Mouse (Mus musculus): ENCODE results near the gene Smok3a. TPM values are rescaled to one million over a fixed set of nuclear protein-coding genes. Genes with fewer than 3 reads are reported as not detected.
"Not testable (repeated sequence)": the region's sequence is repeated elsewhere in the genome, so short reads cannot be mapped to it uniquely, and the experiment has no call there.

The Smok3a gene
- polyA plus RNA-seq, 1 experiment from 2014 or later = not detected

GRCm38 (mm10) chr5:138019577-138019976 is 1.5 kb upstream of the Smok3a start:
- not testable (repeated sequence) for H3K4me3 ChIP-seq; H3K27me3 ChIP-seq; H3K9ac ChIP-seq (replicated peaks); H3K36me3 ChIP-seq; ATAC-seq (replicated peaks); H3K4me1 ChIP-seq; H3K9me3 ChIP-seq; H3K27ac ChIP-seq (replicated peaks); H3K4me2 ChIP-seq (replicated peaks)
- WGBS = 92% methylated on average over 4 of the region's 4 CpGs

GRCm38 (mm10) chr5:138052894-138053293 is 31.8 kb downstream of the Smok3a start, which contains the start of gene Smok3c:
Gene Smok3c, plus strand, starts transcription at chr5:138053194.
- H3K27me3 ChIP-seq; H3K9me3 ChIP-seq; H3K4me1 ChIP-seq; ATAC-seq (replicated peaks); H3K9ac ChIP-seq (replicated peaks); H3K36me3 ChIP-seq; H3K4me3 ChIP-seq; H3K27ac ChIP-seq (replicated peaks); H3K4me2 ChIP-seq (replicated peaks): not testable (repeated sequence)
- no CpG with 5 or more reads among the region's 5 CpGs for WGBS

- no peaks in the 10 kb centered on the region for H3K4me1 ChIP-seq
- no peak overlapping the region for H3K9ac ChIP-seq (replicated peaks)
- no peaks in the 10 kb centered on the region for H3K9me3 ChIP-seq
- no peak overlapping the region for H3K27ac ChIP-seq (replicated peaks)
- H3K36me3 ChIP-seq = no peaks in the 10 kb centered on the region
- no peaks in the 10 kb centered on the region for H3K27me3 ChIP-seq
- H3K4me3 ChIP-seq = no peak overlapping the region
- no peak overlapping the region for H3K4me2 ChIP-seq (replicated peaks)
- 96% methylated on average over 4 of the region's 4 CpGs for WGBS
- no peak for ATAC-seq (replicated peaks)
Observed at GRCm38 (mm10) chr5:138073803-138074202, 52.7 kb downstream of the Smok3a start.

- Histone ChIP-seq H3K9me3 (no peaks in the 10 kb centered on the region), H3K4me2 (replicated peaks) (no peak overlapping the region), H3K4me1 (no peaks in the 10 kb centered on the region), H3K9ac (replicated peaks) (no peak overlapping the region), H3K36me3 (no peaks in the 10 kb centered on the region), H3K27ac (replicated peaks) (no peak overlapping the region), H3K4me3 (no peak overlapping the region), H3K27me3 (no peaks in the 10 kb centered on the region)
- 81% methylated on average over 3 of the region's 3 CpGs for WGBS
- no peak for ATAC-seq (replicated peaks)
Observed at GRCm38 (mm10) chr5:138075684-138076083, 54.6 kb downstream of the Smok3a start.

- Histone ChIP-seq H3K4me2 (replicated peaks) (no peak overlapping the region), H3K36me3 (no peaks in the 10 kb centered on the region), H3K4me1 (no peaks in the 10 kb centered on the region), H3K27ac (replicated peaks) (no peak overlapping the region), H3K9me3 (no peaks in the 10 kb centered on the region), H3K4me3 (no peak overlapping the region), H3K27me3 (no peaks in the 10 kb centered on the region), H3K9ac (replicated peaks) (no peak overlapping the region)
- WGBS = 59% methylated on average over 2 of the region's 2 CpGs
- ATAC-seq (replicated peaks) = no peak
Observed at GRCm38 (mm10) chr5:138076148-138076547, 55.1 kb downstream of the Smok3a start.

- no peak for ATAC-seq (replicated peaks)
- H3K27ac ChIP-seq (replicated peaks) = no peak overlapping the region
- peaks cover 2% of the 10 kb centered on the region; the same call in 1 of the 2 replicates for H3K4me1 ChIP-seq
- H3K36me3 ChIP-seq = no peaks in the 10 kb centered on the region
- no peak overlapping the region for H3K4me3 ChIP-seq
- H3K9me3 ChIP-seq = no peaks in the 10 kb centered on the region
- no peaks in the 10 kb centered on the region for H3K27me3 ChIP-seq
- H3K4me2 ChIP-seq (replicated peaks) = no peak overlapping the region
- H3K9ac ChIP-seq (replicated peaks) = no peak overlapping the region
- WGBS = 88% methylated on average over 5 of the region's 5 CpGs
Observed at GRCm38 (mm10) chr5:138080456-138080855, 59.4 kb downstream of the Smok3a start.

- ATAC-seq (replicated peaks) = no peak
- H3K4me2 ChIP-seq (replicated peaks) = no peak overlapping the region
- H3K4me1 ChIP-seq = peaks cover 9% of the 10 kb centered on the region
- H3K4me3 ChIP-seq = no peak overlapping the region
- H3K36me3 ChIP-seq = no peaks in the 10 kb centered on the region
- H3K9me3 ChIP-seq = no peaks in the 10 kb centered on the region
- no peak overlapping the region for H3K27ac ChIP-seq (replicated peaks)
- no peak overlapping the region for H3K9ac ChIP-seq (replicated peaks)
- no peaks in the 10 kb centered on the region for H3K27me3 ChIP-seq
- WGBS = 87% methylated on average over 9 of the region's 9 CpGs
Observed at GRCm38 (mm10) chr5:138081446-138081845, 60.4 kb downstream of the Smok3a start.

GRCm38 (mm10) chr5:138083318-138083900 is 62.3 kb downstream of the Smok3a start:
- no peak overlapping the region for H3K4me2 ChIP-seq (replicated peaks)
- peaks cover 27% of the 10 kb centered on the region for H3K4me1 ChIP-seq
- no peak for ATAC-seq (replicated peaks)
- WGBS = 79% methylated on average over 2 of the region's 2 CpGs
- H3K36me3 ChIP-seq = no peaks in the 10 kb centered on the region
- no peaks in the 10 kb centered on the region for H3K27me3 ChIP-seq
- H3K4me3 ChIP-seq = no peak overlapping the region
- H3K27ac ChIP-seq (replicated peaks) = no peak overlapping the region
- no peaks in the 10 kb centered on the region for H3K9me3 ChIP-seq
- H3K9ac ChIP-seq (replicated peaks) = no peak overlapping the region

- Histone ChIP-seq H3K9ac (replicated peaks) (no peak overlapping the region), H3K4me3 (no peak overlapping the region), H3K9me3 (no peaks in the 10 kb centered on the region), H3K36me3 (peaks cover 5% of the 10 kb centered on the region; the same call in 1 of the 2 replicates), H3K27me3 (no peaks in the 10 kb centered on the region), H3K4me2 (replicated peaks) (no peak overlapping the region), H3K27ac (replicated peaks) (no peak overlapping the region), H3K4me1 (peaks cover 32% of the 10 kb centered on the region)
- 96% methylated on average over 2 of the region's 2 CpGs for WGBS
- ATAC-seq (replicated peaks) = no peak
Observed at GRCm38 (mm10) chr5:138083936-138084335, 62.9 kb downstream of the Smok3a start.

Other genes starting within 250 kb of the Smok3a start
- 36.9 and 42.4 TPM in 2 replicates for gene Ppp1r35, start 242.4 kb upstream of the Smok3a start, polyA plus RNA-seq (2015; fragmentation: Nextera tagmentation; extraction: Ambion mirVana)
- gene Mepce, start 233.6 kb upstream of the Smok3a start, polyA plus RNA-seq (2015; fragmentation: Nextera tagmentation; extraction: Ambion mirVana) = 12.3 and 12.6 TPM in 2 replicates
- 10.4 and 11.3 TPM in 2 replicates for gene Zcwpw1, start 233.5 kb upstream of the Smok3a start, polyA plus RNA-seq (2015; fragmentation: Nextera tagmentation; extraction: Ambion mirVana)
- 0.42 and 0.45 TPM in 2 replicates for gene Pilra, start 185.0 kb upstream of the Smok3a start, polyA plus RNA-seq (2015; fragmentation: Nextera tagmentation; extraction: Ambion mirVana)
- not detected in 2 replicates for gene Pilrb1, start 163.2 kb upstream of the Smok3a start, polyA plus RNA-seq (2015; fragmentation: Nextera tagmentation; extraction: Ambion mirVana)
- not detected in 2 replicates for gene Pilrb2, start 149.4 kb upstream of the Smok3a start, polyA plus RNA-seq (2015; fragmentation: Nextera tagmentation; extraction: Ambion mirVana)
- not detected in 2 replicates for gene Cyp3a13, start 99.6 kb upstream of the Smok3a start, polyA plus RNA-seq (2015; fragmentation: Nextera tagmentation; extraction: Ambion mirVana)
- gene Gjc3, start 58.2 kb upstream of the Smok3a start, polyA plus RNA-seq (2015; fragmentation: Nextera tagmentation; extraction: Ambion mirVana) = 0.11 TPM in 2 replicates
- not detected in 2 replicates for gene Azgp1, start 39.7 kb upstream of the Smok3a start, polyA plus RNA-seq (2015; fragmentation: Nextera tagmentation; extraction: Ambion mirVana)
- gene Smok3b, start 168 bp downstream of the Smok3a start, polyA plus RNA-seq (2015; fragmentation: Nextera tagmentation; extraction: Ambion mirVana) = not detected in 2 replicates
- gene Smok3c, start 31.9 kb downstream of the Smok3a start, polyA plus RNA-seq (2015; fragmentation: Nextera tagmentation; extraction: Ambion mirVana) = not detected in 2 replicates
- 27.8 and 28.0 TPM in 2 replicates for gene Zkscan1, start 63.8 kb downstream of the Smok3a start, polyA plus RNA-seq (2015; fragmentation: Nextera tagmentation; extraction: Ambion mirVana)
- 113 and 118 TPM in 2 replicates for gene Zscan21, start 95.6 kb downstream of the Smok3a start, polyA plus RNA-seq (2015; fragmentation: Nextera tagmentation; extraction: Ambion mirVana)
- gene Zfp113, start 134.5 kb downstream of the Smok3a start, polyA plus RNA-seq (2015; fragmentation: Nextera tagmentation; extraction: Ambion mirVana) = 42.5 and 47.1 TPM in 2 replicates
- gene Cops6, start 139.8 kb downstream of the Smok3a start, polyA plus RNA-seq (2015; fragmentation: Nextera tagmentation; extraction: Ambion mirVana) = 289 and 293 TPM in 2 replicates
- 29.5 and 29.6 TPM in 2 replicates for gene Ap4m1, start 150.7 kb downstream of the Smok3a start, polyA plus RNA-seq (2015; fragmentation: Nextera tagmentation; extraction: Ambion mirVana)
- gene Mcm7, start 151.2 kb downstream of the Smok3a start, polyA plus RNA-seq (2015; fragmentation: Nextera tagmentation; extraction: Ambion mirVana) = 188 and 191 TPM in 2 replicates
- gene Taf6, start 166.2 kb downstream of the Smok3a start, polyA plus RNA-seq (2015; fragmentation: Nextera tagmentation; extraction: Ambion mirVana) = 90.9 and 96.2 TPM in 2 replicates
- gene Cnpy4, start 166.2 kb downstream of the Smok3a start, polyA plus RNA-seq (2015; fragmentation: Nextera tagmentation; extraction: Ambion mirVana) = 34.7 and 36.8 TPM in 2 replicates
- 12.9 and 14.0 TPM in 2 replicates for gene Mblac1, start 173.1 kb downstream of the Smok3a start, polyA plus RNA-seq (2015; fragmentation: Nextera tagmentation; extraction: Ambion mirVana)
- gene Nxpe5, start 204.6 kb downstream of the Smok3a start, polyA plus RNA-seq (2015; fragmentation: Nextera tagmentation; extraction: Ambion mirVana) = not detected in 2 replicates
- 75.3 and 84.8 TPM in 2 replicates for gene Lamtor4, start 234.2 kb downstream of the Smok3a start, polyA plus RNA-seq (2015; fragmentation: Nextera tagmentation; extraction: Ambion mirVana)
- 12.9 and 14.0 TPM in 2 replicates for gene BC037034, start 242.8 kb downstream of the Smok3a start, polyA plus RNA-seq (2015; fragmentation: Nextera tagmentation; extraction: Ambion mirVana)

All from forebrain, embryonic 15.5 days (tissue).